Mouse (Mus musculus) neural tube, embryonic 14.5 days (tissue): ENCODE measurements around the gene 1700037H04Rik. TPM values are rescaled to one million over a fixed set of nuclear protein-coding genes. Genes with fewer than 3 reads are reported as not detected.
A peak's percentile ranks its signal among the peaks of the same experiment; 100 is the strongest.

Experiments used
- ATAC-seq: fragments of 200-750 bp; cut with Nextera tagmentation; 2 replicates; pipeline ENCODE4 v1.8.0; 2017; ENCODE audit warnings: low read depth, mild to moderate bottlenecking, moderate TSS enrichment, moderate library complexity
- H3K27ac ChIP-seq: fragments of 300-500 bp; sonication (generic); 2 replicates; pipeline ENCODE4 v1.5.1; 2014; ENCODE audit warnings: low read depth, mild to moderate bottlenecking, control low read depth, low read length, moderate library complexity, mixed read lengths
- H3K27me3 ChIP-seq: fragments of 300-500 bp; sonication (generic); 2 replicates; pipeline ENCODE4 v1.6.1; 2014; ENCODE audit warnings: low read length; ENCODE audit not compliant: control insufficient read depth, insufficient read depth
- H3K36me3 ChIP-seq: fragments of 300-500 bp; sonication (generic); 2 replicates; pipeline ENCODE4 v1.6.1; 2014; ENCODE audit warnings: low read length, mixed read lengths; ENCODE audit not compliant: control insufficient read depth, insufficient read depth
- H3K4me1 ChIP-seq: fragments of 300-500 bp; sonication (generic); 2 replicates; pipeline ENCODE4 v1.6.1; 2014; ENCODE audit warnings: low read length; ENCODE audit not compliant: control insufficient read depth, insufficient read depth
- H3K4me2 ChIP-seq: fragments of 300-500 bp; sonication (generic); 2 replicates; pipeline ENCODE4 v1.6.1; 2014; ENCODE audit warnings: mild to moderate bottlenecking, low read depth, low read length, control low read depth
- H3K4me3 ChIP-seq: fragments of 300-500 bp; sonication (generic); 2 replicates; pipeline ENCODE4 v1.5.1; 2014; ENCODE audit warnings: low read depth, low read length, control low read depth, mixed read lengths
- H3K9ac ChIP-seq: fragments of 300-500 bp; sonication (generic); replicated peaks from 2 replicates; pipeline ENCODE4 v1.6.1; 2014; ENCODE audit warnings: low read depth, mild to moderate bottlenecking, control low read depth, low read length, mixed read lengths
- H3K9me3 ChIP-seq: fragments of 300-500 bp; sonication (generic); 2 replicates; pipeline ENCODE4 v1.6.1; 2016; ENCODE audit warnings: low read length; ENCODE audit not compliant: control insufficient read depth
- WGBS: fragments of 180-500 bp; shearing (Covaris S2); extraction: QIAGEN DNeasy Blood & Tissue Kit; methylation state at CpG from one replicate; pipeline ENCODE4 v1.1.7; 2014; 5-methylcytosine and 5-hydroxymethylcytosine counted together
- polyA plus RNA-seq: library from polyadenylated mRNA; unstranded; fragments of >200 nt; fragmentation: Nextera tagmentation; extraction: Ambion mirVana; gene quantifications from 2 replicates; pipeline ENCODE4 v1.2.1, GENCODE M21; 2014

The 1700037H04Rik gene
- polyA plus RNA-seq, 1 experiment from 2014 or later: 86.9 TPM

- H3K36me3 ChIP-seq: no peaks in the 10 kb centered on the region
- WGBS: 1% methylated on average over 14 of the region's 14 CpGs
- ATAC-seq: peak; percentile 1; the same call in 1 of the 2 replicates
These were observed 26.5 kb upstream of the 1700037H04Rik start for GRCm38 (mm10) chr2:131186343-131186742.

GRCm38 (mm10) chr2:131179990-131180587, 20.2 kb upstream of the 1700037H04Rik start, which contains the start of gene Cenpb:
Gene Cenpb, minus strand, starts transcription at chr2:131180067.
- H3K27me3 ChIP-seq: no peaks in the 10 kb centered on the region
- H3K4me3 ChIP-seq: peak within 1 kb of the TSS; percentile 85
- H3K36me3 ChIP-seq: no peaks in the 10 kb centered on the region
- peak within 1 kb of the TSS; percentile 97 for H3K27ac ChIP-seq
- H3K4me2 ChIP-seq: peak within 1 kb of the TSS; percentile 98
- WGBS: 3% methylated on average over 33 of the region's 57 CpGs
- no peaks in the 10 kb centered on the region for H3K9me3 ChIP-seq
- H3K4me1 ChIP-seq: peaks cover 30% of the 10 kb centered on the region
- peak within 1 kb of the TSS; percentile 92 for H3K9ac ChIP-seq
- ATAC-seq: peak; percentile 89

More at GRCm38 (mm10) chr2:131186343-131186742, 26.5 kb upstream of the 1700037H04Rik start:
- Histone ChIP-seq H3K4me1 (no peaks in the 10 kb centered on the region), H3K4me2 (peak overlapping the region; percentile 73), H3K9ac (peak overlapping the region; percentile 80), H3K4me3 (peak overlapping the region; percentile 61), H3K27me3 (no peaks in the 10 kb centered on the region), H3K9me3 (no peaks in the 10 kb centered on the region), H3K27ac (0 out of 2 replicates have a peak overlapping the region, but pooled peaks have one; percentile 16)

GRCm38 (mm10) chr2:131179246-131179886, 19.5 kb upstream of the 1700037H04Rik start:
- under 1% methylated on average over 64 of the region's 67 CpGs for WGBS
- Histone ChIP-seq H3K4me3 (peak overlapping the region; percentile 85), H3K36me3 (no peaks in the 10 kb centered on the region), H3K9ac (peak overlapping the region; percentile 92), H3K9me3 (no peaks in the 10 kb centered on the region), H3K4me2 (peak overlapping the region; percentile 98), H3K4me1 (peaks cover 31% of the 10 kb centered on the region), H3K27ac (peak overlapping the region; percentile 97), H3K27me3 (no peaks in the 10 kb centered on the region)
- ATAC-seq: peak; percentile 70

GRCm38 (mm10) chr2:131178828-131179245, 19.0 kb upstream of the 1700037H04Rik start:
- peak overlapping the region; percentile 92 for H3K9ac ChIP-seq
- peak overlapping the region; percentile 97 for H3K27ac ChIP-seq
- H3K4me2 ChIP-seq: peak overlapping the region; percentile 98
- ATAC-seq: peak; percentile 0; the same call in 1 of the 2 replicates
- 22% methylated on average over 25 of the region's 26 CpGs for WGBS
- no peaks in the 10 kb centered on the region for H3K27me3 ChIP-seq
- H3K4me3 ChIP-seq: peak overlapping the region; percentile 85
- peaks cover 36% of the 10 kb centered on the region for H3K4me1 ChIP-seq
- H3K9me3 ChIP-seq: no peaks in the 10 kb centered on the region
- H3K36me3 ChIP-seq: no peaks in the 10 kb centered on the region

DNA sequence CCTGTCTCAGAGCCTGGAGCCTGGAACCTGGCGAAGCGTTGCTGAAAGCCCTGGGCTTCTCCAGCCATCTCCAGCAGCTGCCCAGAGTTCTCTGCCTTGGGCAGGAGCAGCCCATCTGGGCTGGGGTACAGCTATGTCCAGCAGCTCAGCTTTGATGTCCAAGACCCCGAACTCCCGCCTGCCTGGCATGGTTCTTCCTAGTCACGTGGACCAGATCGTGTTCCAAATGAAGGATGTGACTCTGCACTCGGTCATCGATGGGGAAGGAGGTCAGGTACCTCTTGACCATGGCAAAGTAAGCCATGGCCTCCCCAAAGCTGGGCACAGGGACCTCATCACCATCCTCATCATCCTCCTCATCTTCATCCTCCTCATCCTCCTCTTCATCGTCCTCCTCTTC, 18.1 kb upstream of the 1700037H04Rik start:
- WGBS: 86% methylated on average over 9 of the region's 9 CpGs
- Histone ChIP-seq H3K4me1 (peaks cover 36% of the 10 kb centered on the region), H3K4me3 (peak overlapping the region; percentile 85; the same call in 1 of the 2 replicates), H3K9ac (peak overlapping the region; percentile 92), H3K27ac (no peak overlapping the region), H3K27me3 (no peaks in the 10 kb centered on the region), H3K4me2 (peak overlapping the region; percentile 98), H3K9me3 (no peaks in the 10 kb centered on the region), H3K36me3 (no peaks in the 10 kb centered on the region)
- no peak for ATAC-seq

- Histone ChIP-seq H3K27me3 (peaks cover 9% of the 10 kb centered on the region), H3K4me3 (no peak overlapping the region), H3K36me3 (no peaks in the 10 kb centered on the region), H3K4me1 (peaks cover 36% of the 10 kb centered on the region), H3K27ac (no peak overlapping the region), H3K9me3 (no peaks in the 10 kb centered on the region), H3K4me2 (peak overlapping the region; percentile 98; the same call in 1 of the 2 replicates), H3K9ac (no peak overlapping the region)
- 54% methylated on average over 5 of the region's 5 CpGs for WGBS
- no peak for ATAC-seq
These were observed 16.6 kb upstream of the 1700037H04Rik start for GRCm38 (mm10) chr2:131176491-131176890.

DNA sequence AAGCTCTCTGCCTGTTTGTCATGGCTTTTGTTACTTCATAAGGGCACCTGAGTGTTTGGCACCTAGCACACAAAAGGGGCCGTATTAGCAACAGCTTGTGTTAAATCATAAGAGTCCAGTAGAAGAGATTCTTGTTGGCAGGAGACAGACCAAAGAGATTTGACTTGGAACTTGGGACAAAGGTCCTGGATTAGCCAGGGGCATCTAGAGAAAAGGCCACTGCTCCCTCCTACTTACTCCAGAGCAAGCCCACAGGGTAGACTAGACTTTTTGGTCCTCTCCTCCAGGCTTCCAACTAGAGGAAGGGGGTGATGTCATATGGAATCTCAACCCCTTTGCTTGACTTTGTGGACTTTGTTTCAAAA, 16.0 kb upstream of the 1700037H04Rik start:
- H3K27me3 ChIP-seq: peaks cover 9% of the 10 kb centered on the region
- H3K9me3 ChIP-seq: no peaks in the 10 kb centered on the region
- 93% methylated on average over 1 of the region's 1 CpGs for WGBS
- no peak overlapping the region for H3K4me3 ChIP-seq
- H3K27ac ChIP-seq: no peak overlapping the region
- no peak overlapping the region for H3K9ac ChIP-seq
- H3K36me3 ChIP-seq: no peaks in the 10 kb centered on the region
- ATAC-seq: no peak
- peaks cover 36% of the 10 kb centered on the region for H3K4me1 ChIP-seq
- no peak overlapping the region for H3K4me2 ChIP-seq

DNA sequence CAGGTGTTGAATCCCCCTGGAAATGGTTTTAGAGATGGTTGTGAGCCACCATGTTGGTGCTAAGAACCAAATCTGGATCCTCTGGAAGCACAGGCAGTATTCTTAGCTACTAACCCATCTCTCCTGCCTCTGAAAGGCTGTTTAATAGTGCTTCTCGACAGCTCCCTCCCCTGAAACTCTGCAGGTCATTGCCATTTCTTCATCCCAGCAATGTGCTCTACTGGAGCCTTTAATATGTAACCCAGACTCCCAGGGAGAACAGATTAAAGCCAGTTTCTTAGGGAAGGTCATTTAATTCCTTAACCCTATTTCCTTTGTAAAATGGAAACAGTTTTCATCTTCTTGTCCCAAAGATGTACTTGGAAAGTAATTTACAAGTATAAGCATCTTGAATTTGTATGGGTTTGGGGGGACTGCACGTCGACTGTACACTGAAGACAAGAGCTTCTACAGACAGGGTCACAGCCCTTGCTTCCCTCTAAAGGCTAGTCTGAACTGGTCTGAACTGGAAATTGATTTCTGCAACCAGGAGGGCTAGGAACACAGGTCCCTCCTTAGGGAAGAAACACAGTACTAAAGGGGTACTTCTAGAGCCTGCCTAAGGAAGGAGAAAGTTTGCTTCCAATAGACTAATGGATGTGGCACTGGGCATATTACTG, 15.5 kb upstream of the 1700037H04Rik start:
- Histone ChIP-seq H3K36me3 (no peaks in the 10 kb centered on the region), H3K4me2 (no peak overlapping the region), H3K9me3 (no peaks in the 10 kb centered on the region), H3K9ac (no peak overlapping the region), H3K27me3 (peaks cover 9% of the 10 kb centered on the region), H3K27ac (no peak overlapping the region), H3K4me3 (no peak overlapping the region), H3K4me1 (peaks cover 36% of the 10 kb centered on the region)
- no peak for ATAC-seq
- 65% methylated on average over 3 of the region's 3 CpGs for WGBS
